Mouse (Mus musculus) inflammation-experienced regulatory T-cells, adult 16 weeks (primary cell): ENCODE data around the gene Dcaf10. TPM values are rescaled to one million over a fixed set of nuclear protein-coding genes. Genes with fewer than 3 reads are reported as not detected.

Experiments
- polyA plus RNA-seq: library from polyadenylated mRNA; unstranded; fragments of 100-300 nt; shearing (Covaris generic); gene quantifications from one replicate; pipeline ENCODE4 v1.2.1, GENCODE M21; 2017

The Dcaf10 gene
- 2.9 TPM for polyA plus RNA-seq

GRCm38 (mm10) chr4:45341669-45342249 is at the start of gene Dcaf10:
Gene Dcaf10, plus strand, starts transcription at chr4:45342101.

GRCm38 (mm10) chr4:45296662-45297564 is 45.0 kb upstream of the Dcaf10 start, which contains the start of gene Trmt10b:
Gene Trmt10b, plus strand, starts transcription at chr4:45297127.

GRCm38 (mm10) chr4:45342286-45343155 is 620 bp downstream of the Dcaf10 start, which contains the start of gene Exosc3:
Gene Exosc3, minus strand, starts transcription at chr4:45342732.

GRCm38 (mm10) chr4:45408427-45409132 is 66.7 kb downstream of the Dcaf10 start, which contains the start of gene Slc25a51:
Gene Slc25a51, minus strand, starts transcription at chr4:45408766.

Other genes with a start within 250 kb of the Dcaf10 start
- gene Tomm5, start 234.0 kb upstream of the Dcaf10 start, polyA plus RNA-seq = 165 TPM
- not detected for gene Frmpd1, start 157.2 kb upstream of the Dcaf10 start, polyA plus RNA-seq
- gene Trmt10b, start 45.0 kb upstream of the Dcaf10 start, polyA plus RNA-seq = 22.8 TPM
- gene Exosc3, start 631 bp downstream of the Dcaf10 start, polyA plus RNA-seq = 117 TPM
- gene Slc25a51, start 66.7 kb downstream of the Dcaf10 start, polyA plus RNA-seq = 29.9 TPM
- gene Shb, start 190.4 kb downstream of the Dcaf10 start, polyA plus RNA-seq = not detected